Mouse (Mus musculus) mesoderm, embryonic 11.5 days (tissue): ENCODE measurements around the gene Smtn.

ENCODE experiments used
- DNase-seq: peaks from one replicate; pipeline ENCODE4 v3.0.0-alpha.2; 2012; ENCODE audit warnings: low read depth, low spot score

The Smtn gene

GRCm38 (mm10) chr11:3547969-3548368 is 7.6 kb upstream of the Smtn start:
- DNase-seq, result peak; percentile 52

GRCm38 (mm10) chr11:3547047-3547446 is 6.6 kb upstream of the Smtn start:
- DNase-seq, result no peak

- DNase-seq, result no peak
These were observed 5.8 kb upstream of the Smtn start for GRCm38 (mm10) chr11:3546242-3546562.

- DNase-seq, result no peak
These were observed 5.3 kb upstream of the Smtn start for GRCm38 (mm10) chr11:3545531-3546241.

GRCm38 (mm10) chr11:3544409-3544808 is 4.0 kb upstream of the Smtn start:
- DNase-seq, result no peak

GRCm38 (mm10) chr11:3543001-3543400 is 2.6 kb upstream of the Smtn start:
- no peak for DNase-seq

- no peak for DNase-seq
These were observed 1.5 kb upstream of the Smtn start for GRCm38 (mm10) chr11:3541932-3542331.

- DNase-seq, result no peak
These were observed 601 bp downstream of the Smtn start for GRCm38 (mm10) chr11:3539826-3540196.

GRCm38 (mm10) chr11:3539111-3539825 is 1.1 kb downstream of the Smtn start:
- DNase-seq, result peak; percentile 94

- no peak for DNase-seq
These were observed 2.1 kb downstream of the Smtn start for GRCm38 (mm10) chr11:3538341-3538740.

- no peak for DNase-seq
These were observed 2.7 kb downstream of the Smtn start for GRCm38 (mm10) chr11:3537711-3538110.

- no peak for DNase-seq
These were observed 3.6 kb downstream of the Smtn start for GRCm38 (mm10) chr11:3536745-3537333.

- no peak for DNase-seq
These were observed 4.3 kb downstream of the Smtn start for GRCm38 (mm10) chr11:3536082-3536481.

- peak; percentile 95 for DNase-seq
These were observed 4.9 kb downstream of the Smtn start for GRCm38 (mm10) chr11:3535406-3535986.

- no peak for DNase-seq
These were observed 5.5 kb downstream of the Smtn start for GRCm38 (mm10) chr11:3534956-3535355.

- DNase-seq, result no peak
These were observed 6.9 kb downstream of the Smtn start for GRCm38 (mm10) chr11:3533406-3533932.

- DNase-seq, result no peak
These were observed 8.1 kb downstream of the Smtn start for GRCm38 (mm10) chr11:3532101-3532931.

- no peak for DNase-seq
These were observed 8.8 kb downstream of the Smtn start for GRCm38 (mm10) chr11:3531634-3532033.

- no peak for DNase-seq
These were observed 9.7 kb downstream of the Smtn start for GRCm38 (mm10) chr11:3530731-3531130.

GRCm38 (mm10) chr11:3529476-3530252 is 10.7 kb downstream of the Smtn start:
- no peak for DNase-seq

GRCm38 (mm10) chr11:3528208-3528607 is 12.2 kb downstream of the Smtn start:
- no peak for DNase-seq
